Mouse (Mus musculus) forebrain, embryonic 10.5 days (tissue): ENCODE measurements around the gene Gm14496. TPM values are rescaled to one million over a fixed set of nuclear protein-coding genes. Genes with fewer than 3 reads are reported as not detected.
"Not testable (repeated sequence)": the region's sequence is repeated elsewhere in the genome, so short reads cannot be mapped to it uniquely, and the experiment has no call there.

Experiments
- DNase-seq: peaks from one replicate; pipeline ENCODE4 v3.0.0-alpha.2; 2017; ENCODE audit warnings: low spot score; ENCODE audit errors: extremely low spot score
- H3K27ac ChIP-seq: fragments of 300-500 bp; sonication (generic); 2 replicates; pipeline ENCODE4 v1.5.1; 2016; ENCODE audit warnings: mild to moderate bottlenecking
- H3K27me3 ChIP-seq: fragments of 300-500 bp; sonication (generic); 2 replicates; pipeline ENCODE4 v1.6.1; 2016; ENCODE audit warnings: mild to moderate bottlenecking; ENCODE audit not compliant: poor library complexity, severe bottlenecking
- H3K36me3 ChIP-seq: fragments of 300-500 bp; sonication (generic); replicated peaks from 2 replicates; pipeline ENCODE4 v1.6.1; 2016; ENCODE audit warnings: mild to moderate bottlenecking, moderate library complexity
- H3K4me1 ChIP-seq: fragments of 300-500 bp; sonication (generic); 2 replicates; pipeline ENCODE4 v1.6.1; 2016
- H3K4me3 ChIP-seq: fragments of 300-500 bp; sonication (generic); 2 replicates; pipeline ENCODE4 v1.5.1; 2016; ENCODE audit warnings: mild to moderate bottlenecking, moderate library complexity
- H3K9me3 ChIP-seq: fragments of 300-500 bp; sonication (generic); 2 replicates; pipeline ENCODE4 v1.6.1; 2016; ENCODE audit warnings: mild to moderate bottlenecking, moderate library complexity
- WGBS: fragments of 180-500 bp; shearing (Covaris S2); methylation state at CpG from one replicate; pipeline ENCODE4 v1.1.7; 2016; 5-methylcytosine and 5-hydroxymethylcytosine counted together
- polyA plus RNA-seq: library from polyadenylated mRNA; unstranded; fragments of >200 nt; fragmentation: Nextera tagmentation; extraction: Ambion mirVana; gene quantifications from 2 replicates; pipeline ENCODE4 v1.2.1, GENCODE M21; 2016

Gene Gm14496
- not detected in 2 replicates for polyA plus RNA-seq

- no peaks in the 10 kb centered on the region for H3K9me3 ChIP-seq
- no peak within 1 kb of the TSS for H3K4me3 ChIP-seq
- no peak within 1 kb of the TSS for H3K27ac ChIP-seq
- DNase-seq: no peak
- H3K36me3 ChIP-seq: no peaks in the 10 kb centered on the region
- H3K27me3 ChIP-seq: no peaks in the 10 kb centered on the region
- 78% methylated on average over 3 of the region's 3 CpGs for WGBS
- no peaks in the 10 kb centered on the region for H3K4me1 ChIP-seq
These were observed at the start of gene Gm14496 for GRCm38 (mm10) chr2:181990829-181991228. Gene Gm14496 (plus strand): TSS chr2:181991129.

DNA sequence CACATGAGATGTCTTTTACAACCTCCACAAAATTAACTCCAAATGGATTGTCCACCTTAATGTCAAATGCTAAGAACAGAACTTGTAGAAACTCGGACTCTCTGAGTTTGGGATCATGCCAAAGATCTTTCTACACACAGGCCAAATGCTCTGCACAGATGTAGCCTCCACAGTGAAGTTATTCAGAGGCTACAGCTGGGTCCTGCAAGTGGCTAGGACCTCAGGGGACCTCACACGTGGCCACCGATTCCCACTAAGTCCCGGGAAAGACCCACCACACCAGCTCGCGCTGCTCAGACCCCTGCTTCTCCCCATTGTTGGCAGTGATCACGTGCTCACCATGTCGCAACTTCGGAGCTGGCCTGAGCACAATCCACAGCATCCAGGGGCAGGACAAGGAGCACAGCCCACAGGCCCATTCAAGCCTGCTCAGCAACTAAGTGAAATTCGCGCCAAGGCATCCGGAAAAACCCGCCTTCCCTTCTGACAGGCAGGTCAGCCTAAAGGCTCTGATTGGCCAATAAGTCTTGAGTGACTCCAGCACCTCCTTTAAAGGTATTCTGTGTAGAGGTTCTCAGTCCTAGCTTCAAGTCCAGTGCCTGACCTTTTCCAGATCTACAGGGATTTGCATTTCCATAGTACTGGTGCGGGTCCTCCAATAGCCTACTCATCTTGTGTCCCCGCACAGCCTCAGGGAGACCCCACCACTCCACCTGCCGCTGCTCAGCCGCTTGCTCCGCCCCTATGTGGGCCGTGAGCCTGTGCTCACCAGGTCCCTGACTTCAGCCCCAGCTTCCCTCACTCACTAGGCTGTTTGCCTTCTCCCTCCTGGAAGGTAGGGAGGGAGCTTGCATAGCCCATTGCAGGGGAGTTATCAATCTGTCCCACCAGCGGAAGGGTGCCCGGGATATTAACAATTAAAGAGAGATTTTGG, 37.9 kb upstream of the Gm14496 start:
- H3K27me3 ChIP-seq, H3K4me1 ChIP-seq, H3K9me3 ChIP-seq, H3K36me3 ChIP-seq: not testable (repeated sequence)
- peak; percentile 52 for DNase-seq
- Histone ChIP-seq H3K27ac (peak overlapping the region; percentile 60), H3K4me3 (peak overlapping the region; percentile 40)
- 19% methylated on average over 21 of the region's 21 CpGs for WGBS

DNA sequence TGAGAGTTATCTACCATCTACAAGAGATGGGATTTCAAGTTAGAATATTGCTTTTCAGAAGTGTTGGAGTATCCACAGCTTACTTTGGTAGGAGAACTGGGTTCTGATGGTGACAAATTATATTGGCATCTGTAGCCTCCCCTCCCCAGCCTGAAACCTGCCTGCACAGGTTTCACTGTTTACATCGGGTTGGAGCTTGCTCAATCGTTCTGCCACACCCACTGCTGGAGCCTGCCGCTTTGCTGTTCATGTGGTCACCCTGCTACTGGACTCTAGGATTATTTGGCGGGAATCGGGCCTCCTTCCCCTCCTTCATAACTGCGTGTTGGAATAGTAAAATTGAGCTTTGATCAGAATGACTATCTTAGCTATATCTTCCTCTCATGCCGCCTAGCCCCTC, 22.5 kb upstream of the Gm14496 start:
- no peak overlapping the region for H3K27ac ChIP-seq
- H3K4me3 ChIP-seq: no peak overlapping the region
- DNase-seq: no peak
- WGBS: 78% methylated on average over 7 of the region's 7 CpGs
- no peaks in the 10 kb centered on the region for H3K36me3 ChIP-seq
- H3K4me1 ChIP-seq: no peaks in the 10 kb centered on the region
- no peaks in the 10 kb centered on the region for H3K27me3 ChIP-seq
- H3K9me3 ChIP-seq: no peaks in the 10 kb centered on the region

- Histone ChIP-seq H3K27ac (no peak overlapping the region), H3K27me3 (no peaks in the 10 kb centered on the region), H3K4me3 (no peak overlapping the region), H3K36me3 (no peaks in the 10 kb centered on the region), H3K4me1 (no peaks in the 10 kb centered on the region), H3K9me3 (no peaks in the 10 kb centered on the region)
- DNase-seq: no peak
- 94% methylated on average over 2 of the region's 2 CpGs for WGBS
These were observed 21.7 kb upstream of the Gm14496 start for GRCm38 (mm10) chr2:181969187-181969586.

GRCm38 (mm10) chr2:181981969-181982368, 9.0 kb upstream of the Gm14496 start:
- not testable (repeated sequence) for H3K27me3 ChIP-seq, H3K4me1 ChIP-seq, DNase-seq, H3K27ac ChIP-seq, H3K36me3 ChIP-seq, H3K4me3 ChIP-seq, H3K9me3 ChIP-seq
- 75% methylated on average over 7 of the region's 7 CpGs for WGBS

Other genes starting within 250 kb of the Gm14496 start
- gene Myt1, start 227.8 kb upstream of the Gm14496 start, polyA plus RNA-seq: 9.5 and 11.5 TPM in 2 replicates
- gene Pcmtd2, start 153.3 kb upstream of the Gm14496 start, polyA plus RNA-seq: 21.6 and 22.1 TPM in 2 replicates
- gene Polr3k, start 126.8 kb upstream of the Gm14496 start, polyA plus RNA-seq: 107 and 110 TPM in 2 replicates